Mouse (Mus musculus): Measurements from ENCODE around the gene Ahnak2.

GRCm38 (mm10) chr12:112764141-112764540 is 38.3 kb downstream of the Ahnak2 start:
- TF ChIP-seq CTCF (IDR thresholded peaks at IDR 0.05; ENCODE audit: low read depth) (no peak), EP300 (IDR thresholded peaks at IDR 0.05; ENCODE audit: low read depth) (no peak)

Measured in liver, embryonic 14.5 days (tissue).